Mouse (Mus musculus): ENCODE results near the gene Gm39566. TPM values are rescaled to one million over a fixed set of nuclear protein-coding genes. Genes with fewer than 3 reads are reported as not detected.

Gm39566 gene
- total RNA-seq, 2 experiments from 2014 or later = not detected

GRCm38 (mm10) chr11:69766872-69767624, 48.0 kb downstream of the Gm39566 start:
- intact Hi-C loops (cut with DNase I) = loop anchor here (2.0 kb wide), 1 partner anchor 28 kb away; the partner anchor contains the start of gene Chrnb1
- DNase-seq = peak; percentile 17 to 19

DNA sequence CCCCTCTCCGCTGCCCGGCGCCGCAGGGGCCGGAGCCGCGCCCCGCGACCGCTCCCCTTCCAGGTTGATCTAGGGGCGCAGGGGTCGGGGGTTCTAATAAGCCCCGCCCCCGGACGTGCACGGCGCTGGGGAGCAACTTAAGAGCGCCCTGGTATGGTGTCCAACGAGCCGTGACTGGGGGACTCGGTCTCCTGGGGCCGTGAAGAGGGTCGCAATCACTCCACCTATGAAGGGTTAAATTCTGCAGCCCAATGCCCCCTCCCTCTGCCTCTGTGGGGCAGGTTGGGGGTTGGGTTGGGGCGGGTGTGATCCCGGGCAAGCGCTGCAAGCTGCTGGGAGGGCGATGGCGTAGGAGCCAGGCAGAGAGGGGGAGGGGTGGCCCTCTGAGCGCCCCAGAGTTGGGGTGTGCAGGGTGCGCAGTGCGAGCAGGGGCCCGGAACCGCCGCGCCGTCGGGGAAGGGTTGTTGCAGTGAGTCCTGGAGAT, 48.9 kb downstream of the Gm39566 start:
- intact Hi-C loops (cut with DNase I) = loop anchor here (2.0 kb wide), 1 partner anchor 29 kb away; the partner anchor contains the start of gene Chrnb1
- DNase-seq = peak; percentile 77 to 80

DNA sequence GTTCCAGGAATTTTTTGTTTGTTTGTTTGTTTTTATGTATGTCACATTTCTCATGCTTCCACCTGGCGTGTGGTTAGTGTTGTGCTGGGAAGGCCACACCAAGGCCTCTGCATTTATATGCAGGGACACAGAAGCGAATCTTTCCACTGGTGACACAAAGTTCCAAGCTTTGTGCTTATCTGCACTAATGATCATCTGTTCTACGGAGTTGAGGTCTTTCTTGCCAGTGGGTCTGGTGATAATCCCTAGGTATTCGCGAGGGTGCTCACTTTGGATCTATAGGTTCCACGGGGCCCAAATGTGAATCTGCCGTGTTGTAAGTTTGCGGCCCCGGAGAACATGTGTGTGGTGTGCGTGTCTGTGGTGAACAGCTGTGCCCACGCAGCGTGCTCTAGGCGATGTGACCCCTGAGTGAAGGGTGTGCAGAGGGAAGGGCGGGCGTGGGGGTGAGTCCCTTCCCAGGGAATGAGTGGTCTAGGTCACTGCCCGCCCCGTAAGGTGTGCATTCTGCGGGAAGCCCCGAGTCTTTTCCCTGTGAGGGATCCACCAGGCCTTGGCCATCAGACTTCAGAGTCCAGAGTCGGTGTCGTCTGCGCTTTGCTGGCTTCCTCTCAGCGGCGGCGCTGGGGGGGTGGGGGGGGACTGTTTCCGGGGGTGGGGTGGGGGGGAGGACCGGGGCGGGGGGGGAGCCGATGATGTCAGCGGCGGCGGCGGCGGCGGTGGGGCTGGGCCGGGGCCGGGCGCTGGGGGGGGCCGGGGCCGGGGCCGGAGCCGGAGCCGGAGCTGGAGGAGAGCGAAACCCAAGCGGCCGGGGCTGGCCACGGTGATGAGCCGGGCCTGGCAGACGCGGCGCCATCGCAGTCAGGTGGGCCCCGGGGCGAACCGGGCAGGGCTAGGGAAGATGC, 49.6 kb downstream of the Gm39566 start, which contains the start of gene Zbtb4:
Zbtb4 (plus strand) TSS at position 692 of the 905 bp plus-strand sequence.
- peak; percentile 63 to 65 for DNase-seq
- intact Hi-C loops (cut with DNase I) = loop anchor here (2.0 kb wide), 1 partner anchor 29 kb away; the partner anchor contains the start of gene Chrnb1

DNA sequence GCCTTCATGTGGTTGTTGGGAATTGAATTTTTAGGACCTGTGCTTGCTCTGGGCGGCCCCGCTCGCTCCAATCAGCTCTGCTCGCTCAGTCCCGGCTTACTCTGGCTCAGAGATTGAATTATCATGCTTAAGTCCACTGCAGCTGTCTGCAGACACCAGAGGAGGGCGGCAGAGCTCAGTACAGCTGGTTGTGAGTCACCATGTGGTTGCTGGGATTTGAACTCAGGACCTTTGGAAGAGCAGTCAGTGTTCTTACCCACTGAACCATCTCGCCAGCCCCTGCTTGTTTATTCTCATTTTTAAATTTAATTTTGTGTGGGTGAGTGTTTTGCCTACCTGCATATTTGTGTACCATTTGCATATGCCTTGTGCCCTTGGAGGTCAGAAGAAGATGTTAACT, 51.5 kb downstream of the Gm39566 start:
- no peak for DNase-seq
- intact Hi-C loops (cut with DNase I) = no loop called here

- intact Hi-C loops (cut with DNase I) = no loop called here
- no peak for DNase-seq
These were observed 53.2 kb downstream of the Gm39566 start, which contains the start of gene Slc35g3 for GRCm38 (mm10) chr11:69761868-69762267. Gene Slc35g3, minus strand, starts transcription at chr11:69761968.

Other genes with a start within 250 kb of the Gm39566 start
- 1 to 10 TPM; 4.3 to 6.5 TPM for gene Wrap53, start 235.0 kb downstream of the Gm39566 start, total RNA-seq (2021)
- gene Trp53, start 234.9 kb downstream of the Gm39566 start, total RNA-seq (2021) = 10 to 100 TPM; 22.1 to 27.3 TPM
- 10 to 100 TPM; 31.8 to 31.9 TPM for gene Atp1b2, start 209.4 kb downstream of the Gm39566 start, total RNA-seq (2021)
- gene Shbg, start 197.4 kb downstream of the Gm39566 start, total RNA-seq (2021) = not detected
- gene Sat2, start 193.3 kb downstream of the Gm39566 start, total RNA-seq (2021) = 1 to 10 TPM; 1.6 to 2.5 TPM
- gene Fxr2, start 182.3 kb downstream of the Gm39566 start, total RNA-seq (2021) = 10 to 100 TPM; 69.2 to 71.6 TPM
- gene Sox15, start 160.0 kb downstream of the Gm39566 start, total RNA-seq (2021) = not detected
- 10 to 100 TPM; 20.9 to 21.6 TPM for gene Mpdu1, start 152.7 kb downstream of the Gm39566 start, total RNA-seq (2021)
- gene Cd68, start 149.1 kb downstream of the Gm39566 start, total RNA-seq (2021) = 1 to 10 TPM; 5.6 to 7.5 TPM
- 100 to 1,000 TPM; 236 to 287 TPM for gene Eif4a1, start 142.9 kb downstream of the Gm39566 start, total RNA-seq (2021)
- gene Senp3, start 133.2 kb downstream of the Gm39566 start, total RNA-seq (2021) = 10 to 100 TPM; 39.7 to 42.1 TPM
- 1 to 10 TPM; 2.7 to 3.2 TPM for gene Tnfsf13, start 129.5 kb downstream of the Gm39566 start, total RNA-seq (2021)
- gene Tnfsf12, start 119.4 kb downstream of the Gm39566 start, total RNA-seq (2021) = 10 to 100 TPM; 14.8 to 20.2 TPM
- gene Tnfsfm13, start 119.2 kb downstream of the Gm39566 start, total RNA-seq (2021) = 1 to 10 TPM; 2.9 to 4.1 TPM
- gene Polr2a, start 56.7 kb downstream of the Gm39566 start, total RNA-seq (2021) = 10 to 100 TPM; 35.6 to 37.5 TPM
- gene Slc35g3, start 53.3 kb downstream of the Gm39566 start, total RNA-seq (2021) = under 1 TPM in 1 of 2 experiments, not detected in 1; 0.12 TPM
- 10 to 100 TPM; 36.5 to 43.3 TPM for gene Zbtb4, start 49.4 kb downstream of the Gm39566 start, total RNA-seq (2021)
- gene Chrnb1, start 19.4 kb downstream of the Gm39566 start, total RNA-seq (2021) = 1 to 10 TPM; 5.4 to 6.0 TPM
- gene Fgf11, start 13.4 kb downstream of the Gm39566 start, total RNA-seq (2021) = 1 to 10 TPM; 2.6 to 2.8 TPM
- gene Tmem102, start 9.7 kb downstream of the Gm39566 start, total RNA-seq (2021) = under 1 TPM; 0.54 to 0.65 TPM
- not detected for gene Spem2, start 3.2 kb upstream of the Gm39566 start, total RNA-seq (2021)
- not detected for gene Spem1, start 6.9 kb upstream of the Gm39566 start, total RNA-seq (2021)
- gene Nlgn2, start 22.5 kb upstream of the Gm39566 start, total RNA-seq (2021) = 10 to 100 TPM in 1 of 2 experiments, 1 to 10 TPM in 1; 7.9 to 10.4 TPM
- gene Tmem256, start 23.2 kb upstream of the Gm39566 start, total RNA-seq (2021) = 100 to 1,000 TPM; 134 to 138 TPM
- gene Plscr3, start 31.1 kb upstream of the Gm39566 start, total RNA-seq (2021) = 10 to 100 TPM; 34.0 to 35.9 TPM
- gene Tnk1, start 43.4 kb upstream of the Gm39566 start, total RNA-seq (2021) = under 1 TPM in 1 of 2 experiments, not detected in 1; 0.24 TPM
- not detected for gene Tmem95, start 62.7 kb upstream of the Gm39566 start, total RNA-seq (2021)
- gene Kctd11, start 66.1 kb upstream of the Gm39566 start, total RNA-seq (2021) = 1 to 10 TPM; 3.1 to 3.8 TPM
- 1 to 10 TPM; 2.3 to 6.8 TPM for gene Acap1, start 80.2 kb upstream of the Gm39566 start, total RNA-seq (2021)
- 1 to 10 TPM in 1 of 2 experiments, under 1 TPM in 1; 0.95 to 1.1 TPM for gene 2810408A11Rik, start 85.7 kb upstream of the Gm39566 start, total RNA-seq (2021)
- 10 to 100 TPM; 43.5 to 45.8 TPM for gene Neurl4, start 85.8 kb upstream of the Gm39566 start, total RNA-seq (2021)
- 10 to 100 TPM; 28.8 to 30.6 TPM for gene Gps2, start 98.6 kb upstream of the Gm39566 start, total RNA-seq (2021)
- gene Eif5a, start 106.7 kb upstream of the Gm39566 start, total RNA-seq (2021) = 100 to 1,000 TPM; 434 to 455 TPM
- gene Ybx2, start 120.5 kb upstream of the Gm39566 start, total RNA-seq (2021) = 10 to 100 TPM; 14.4 to 21.8 TPM
- 100 to 1,000 TPM; 206 to 234 TPM for gene Slc2a4, start 132.9 kb upstream of the Gm39566 start, total RNA-seq (2021)
- gene Cldn7, start 149.5 kb upstream of the Gm39566 start, total RNA-seq (2021) = under 1 TPM in 1 of 2 experiments, not detected in 1; 0.48 TPM
- 100 to 1,000 TPM; 143 to 147 TPM for gene Ctdnep1, start 165.9 kb upstream of the Gm39566 start, total RNA-seq (2021)
- 10 to 100 TPM; 52.4 to 59.0 TPM for gene Elp5, start 167.2 kb upstream of the Gm39566 start, total RNA-seq (2021)
- 100 to 1,000 TPM; 249 to 257 TPM for gene Gabarap, start 175.8 kb upstream of the Gm39566 start, total RNA-seq (2021)
- 10 to 100 TPM; 27.4 to 31.5 TPM for gene Phf23, start 180.5 kb upstream of the Gm39566 start, total RNA-seq (2021)
- 1 to 10 TPM; 7.2 to 9.2 TPM for gene Dvl2, start 185.3 kb upstream of the Gm39566 start, total RNA-seq (2021)
- 1,000 to 10,000 TPM; 1,350 to 1,353 TPM for gene Acadvl, start 200.1 kb upstream of the Gm39566 start, total RNA-seq (2021)
- gene Dlg4, start 201.6 kb upstream of the Gm39566 start, total RNA-seq (2021) = 10 to 100 TPM; 10.4 to 11.2 TPM
- gene Asgr1, start 238.8 kb upstream of the Gm39566 start, total RNA-seq (2021) = not detected

Data from heart, postnatal 14 days (tissue).